8 mouse cellular contexts compared by ENCODE assay signal in the genomic region with DNA sequence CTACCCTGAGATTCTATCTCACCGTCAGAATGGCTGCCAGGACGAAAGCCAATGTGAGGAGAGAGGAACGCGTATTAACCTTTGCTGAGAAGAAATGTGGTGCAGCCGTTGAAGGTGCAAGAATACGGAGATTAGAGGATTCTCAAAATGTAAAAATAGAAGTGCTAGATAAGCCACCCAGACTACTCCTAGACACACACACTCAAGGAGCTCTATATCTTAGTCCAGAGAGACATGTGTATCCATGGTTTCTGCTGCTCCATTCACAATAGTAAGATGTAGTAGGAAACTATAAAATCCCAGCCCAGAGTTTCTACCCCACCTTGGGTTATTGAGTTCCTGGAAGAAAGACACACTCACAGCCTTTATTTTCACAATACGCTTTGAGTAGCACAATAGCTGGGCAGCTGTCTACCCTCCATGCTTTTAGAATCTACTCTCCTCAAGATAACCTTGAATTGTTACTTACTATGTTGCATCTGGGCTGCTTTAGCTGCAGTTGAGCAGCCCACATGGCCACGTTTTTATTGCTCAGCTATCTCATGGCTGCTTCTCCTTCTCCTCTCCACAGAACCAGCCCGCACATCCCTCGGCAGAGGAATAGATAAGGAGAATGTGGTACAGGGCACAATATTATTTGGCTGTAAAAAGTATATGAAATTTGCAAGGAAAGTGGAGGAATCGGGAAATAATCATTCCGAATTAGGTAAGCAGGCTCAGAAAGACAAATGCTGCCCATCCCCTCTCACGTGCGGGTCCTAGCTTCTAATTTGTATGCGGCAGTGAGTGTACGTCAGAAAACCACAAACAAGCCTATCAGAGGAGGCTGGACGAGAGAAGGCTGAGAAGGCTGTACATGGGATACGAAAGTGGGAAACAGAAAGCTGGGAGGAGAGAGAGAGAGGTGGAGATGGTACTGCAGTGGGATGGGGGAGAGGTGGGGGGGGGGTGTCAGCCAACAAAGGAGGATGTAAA.
DNase-seq lines count a peak whose midpoint lies in the region; ATAC-seq and TF ChIP-seq lines count a peak whose summit lies in the region.

No protein-coding gene starts in this region.

- no peak for TF ChIP-seq POLR2A in lung, adult 2 months (IDR thresholded peaks at IDR 0.05; ENCODE audit: borderline replicate concordance, extremely low read depth, low read depth, low read length)
- no peak for TF ChIP-seq POLR2A in olfactory bulb, adult 2 months (IDR thresholded peaks at IDR 0.05; ENCODE audit: insufficient read depth, low read depth, low read length)

- no peak overlapping the region for H3K27ac ChIP-seq in lung, embryonic 15.5 days
- no peak overlapping the region for H3K27ac ChIP-seq in olfactory bulb, adult 2 months (ENCODE audit: insufficient read depth, low read depth, low read length)

- H3K27me3 ChIP-seq in lung, embryonic 15.5 days, result no peaks in the 10 kb centered on the region

- peak; percentile 69 for ATAC-seq in frontal cortex, adult (ENCODE audit: low TSS enrichment)
- no peak for ATAC-seq in lung, embryonic 15.5 days (ENCODE audit: borderline replicate concordance, extremely low read depth, low FRiP score, low TSS enrichment)

- DNase-seq in frontal cortex, postnatal 14 days (ENCODE audit: low spot score in 2 of 2), result no peak
- DNase-seq in lung, adult 2 months, result no peak
- peak; percentile 15 to 21 for DNase-seq in layer of hippocampus, postnatal 25 days (ENCODE audit: extremely low spot score in 1 of 2, low spot score in 1 of 2)
- no peak for DNase-seq in ovary, postnatal 10 days (ENCODE audit: low spot score)
- no peak for DNase-seq in spleen, postnatal 4 days (ENCODE audit: low spot score in 2 of 2)

- no peak overlapping the region for H3K9ac ChIP-seq in lung, embryonic 15.5 days

- no peak for TF ChIP-seq CTCF in lung, adult 2 months (IDR thresholded peaks at IDR 0.05; ENCODE audit: insufficient read depth, low read length)
- TF ChIP-seq CTCF in olfactory bulb, adult 2 months (IDR thresholded peaks at IDR 0.05; ENCODE audit: insufficient read depth, low read depth, low read length), result no peak

- H3K4me3 ChIP-seq in lung, embryonic 15.5 days, result no peak overlapping the region
- H3K4me3 ChIP-seq in lung, adult 2 months (replicated peaks; ENCODE audit: extremely low read depth, low read depth, low read length), result no peak overlapping the region
- peak overlapping the region; percentile 26; the same call in 1 of the 2 replicates for H3K4me3 ChIP-seq in olfactory bulb, adult 2 months (ENCODE audit: insufficient read depth, low read depth, low read length)

- WGBS in lung, embryonic 15.5 days, result 68% methylated on average over 18 of the region's 18 CpGs
- 77% methylated on average over 18 of the region's 18 CpGs for WGBS in lung, adult 2 months
- WGBS in olfactory bulb, adult 2 months, result 59% methylated on average over 18 of the region's 18 CpGs

- no peaks in the 10 kb centered on the region for H3K36me3 ChIP-seq in lung, embryonic 15.5 days

- H3K9me3 ChIP-seq in lung, embryonic 15.5 days, result no peaks in the 10 kb centered on the region

- peaks cover 14% of the 10 kb centered on the region for H3K4me1 ChIP-seq in lung, embryonic 15.5 days
- no peaks in the 10 kb centered on the region; the same call in none of the 2 replicates for H3K4me1 ChIP-seq in lung, adult 2 months (ENCODE audit: control insufficient read depth, insufficient read depth, low read length)
- no peaks in the 10 kb centered on the region for H3K4me1 ChIP-seq in olfactory bulb, adult 2 months (ENCODE audit: control insufficient read depth, insufficient read depth, low read length)

- peak overlapping the region; percentile 19 for H3K4me2 ChIP-seq in lung, embryonic 15.5 days

Comparison
In these comparisons a context has a peak if more than half of its experiments do, and no peak if none do; other contexts are left out.
1. DNase-seq: peak in layer of hippocampus, postnatal 25 days (2 of 2); none in frontal cortex, postnatal 14 days (0 of 2), lung, adult 2 months (single experiment), ovary, postnatal 10 days (single experiment) and spleen, postnatal 4 days (0 of 2).